Mouse (Mus musculus) spleen, adult 2 months (tissue): ENCODE results near the gene Omp. TPM values are rescaled to one million over a fixed set of nuclear protein-coding genes. Genes with fewer than 3 reads are reported as not detected.
A peak's percentile ranks its signal among the peaks of the same experiment; 100 is the strongest.

Experiments used
- DNase-seq, 2 experiments: peaks; one replicate each; pipeline versions ENCODE4 v3.0.0 to v3.0.0-alpha.2; 2012 to 2021; ENCODE audit warnings: low spot score in 2 of 2, low read depth in 1 of 2
- H3K27ac ChIP-seq: fragments of 200-500 bp; 2 replicates; pipeline ENCODE4 v1.5.1; 2012; ENCODE audit warnings: low read length, inconsistent platforms; ENCODE audit not compliant: insufficient read depth
- H3K27me3 ChIP-seq: fragments of 200-500 bp; 2 replicates; pipeline ENCODE4 v1.6.1; 2012; ENCODE audit warnings: mild to moderate bottlenecking, moderate library complexity, low read length, inconsistent platforms; ENCODE audit not compliant: control insufficient read depth, insufficient read depth
- H3K36me3 ChIP-seq: fragments of 200-500 bp; 2 replicates; pipeline ENCODE4 v1.6.1; 2012; ENCODE audit warnings: mild to moderate bottlenecking, low read length, inconsistent platforms; ENCODE audit not compliant: control insufficient read depth, insufficient read depth
- H3K4me1 ChIP-seq: fragments of 200-500 bp; 2 replicates; pipeline ENCODE4 v1.6.1; 2011; ENCODE audit warnings: inconsistent platforms; ENCODE audit not compliant: control insufficient read depth, insufficient read depth, insufficient read length
- H3K4me3 ChIP-seq: fragments of 200-500 bp; 2 replicates; pipeline ENCODE4 v1.5.1; 2011; ENCODE audit warnings: mild to moderate bottlenecking, inconsistent platforms; ENCODE audit not compliant: insufficient read depth, insufficient read length; ENCODE audit errors: extremely low read depth
- CTCF ChIP-seq: fragments of 200-500 bp; IDR thresholded peaks from 2 replicates; pipeline ENCODE4 v1.5.1; 2011; ENCODE audit warnings: mild to moderate bottlenecking, inconsistent platforms; ENCODE audit not compliant: insufficient read depth, insufficient read length, insufficient replicate concordance; ENCODE audit errors: extremely low read depth
- POLR2A ChIP-seq: fragments of 200-500 bp; IDR thresholded peaks from 2 replicates; pipeline ENCODE4 v1.6.1; 2011; ENCODE audit warnings: low read depth, low read length, inconsistent platforms
- WGBS: fragments of 180-500 bp; shearing (Covaris S2); methylation state at CpG from one replicate; pipeline ENCODE4 v1.1.7; 2018; 5-methylcytosine and 5-hydroxymethylcytosine counted together
- polyA plus RNA-seq: library from polyadenylated mRNA; depleted of rRNA; stranded (reverse); fragments of >200 nt; gene quantifications from 2 replicates; pipeline ENCODE4 v1.2.3, GENCODE M21; 2012

Omp gene
- polyA plus RNA-seq, 1 experiment, result 0.60 TPM

DNA sequence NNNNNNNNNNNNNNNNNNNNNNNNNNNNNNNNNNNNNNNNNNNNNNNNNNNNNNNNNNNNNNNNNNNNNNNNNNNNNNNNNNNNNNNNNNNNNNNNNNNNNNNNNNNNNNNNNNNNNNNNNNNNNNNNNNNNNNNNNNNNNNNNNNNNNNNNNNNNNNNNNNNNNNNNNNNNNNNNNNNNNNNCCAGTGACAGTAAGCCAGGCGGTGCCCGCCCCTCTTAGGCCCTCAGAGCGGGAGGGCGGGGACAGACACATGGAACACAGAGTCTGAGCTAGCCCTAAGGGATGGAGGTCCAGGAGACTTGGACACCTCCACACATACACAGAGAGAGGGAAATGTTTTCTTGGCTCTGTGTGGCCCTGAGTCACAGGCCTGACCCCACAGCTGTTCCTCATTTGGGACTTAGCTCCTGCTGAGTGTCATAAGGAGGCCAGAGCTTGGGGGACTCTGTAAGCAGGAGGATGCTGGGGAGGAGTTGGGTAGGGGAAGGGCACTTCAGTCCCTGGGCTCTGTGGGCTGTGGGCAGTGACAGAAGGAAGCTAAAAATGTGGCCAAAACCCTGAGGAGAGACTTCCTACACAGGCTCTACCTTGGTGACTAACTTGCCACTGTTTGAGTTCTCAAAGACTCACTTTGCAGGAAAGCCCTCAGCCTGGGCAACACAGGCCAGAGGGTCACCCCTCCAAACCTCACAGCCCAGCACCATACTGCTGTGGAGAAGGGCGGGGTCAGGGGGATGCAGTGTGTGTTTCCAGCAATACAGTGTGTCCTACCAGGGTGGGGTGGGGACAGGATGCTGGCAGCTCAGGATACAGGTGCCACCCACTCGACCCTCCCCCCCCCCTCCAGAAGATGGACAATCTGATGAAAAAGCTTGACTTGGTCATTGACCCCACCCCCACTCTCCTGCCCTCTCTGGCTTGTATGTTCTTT, 26.1 kb upstream of the Omp start:
- Histone ChIP-seq H3K4me3 (no peak overlapping the region), H3K27ac (no peak overlapping the region; the same call in 1 of the 2 replicates), H3K27me3 (no peaks in the 10 kb centered on the region), H3K4me1 (no peaks in the 10 kb centered on the region; the same call in 1 of the 2 replicates), H3K36me3 (no peaks in the 10 kb centered on the region)
- 49% methylated on average over 6 of the region's 6 CpGs for WGBS
- no peak for DNase-seq
- TF ChIP-seq CTCF (no peak), POLR2A (no peak)

DNA sequence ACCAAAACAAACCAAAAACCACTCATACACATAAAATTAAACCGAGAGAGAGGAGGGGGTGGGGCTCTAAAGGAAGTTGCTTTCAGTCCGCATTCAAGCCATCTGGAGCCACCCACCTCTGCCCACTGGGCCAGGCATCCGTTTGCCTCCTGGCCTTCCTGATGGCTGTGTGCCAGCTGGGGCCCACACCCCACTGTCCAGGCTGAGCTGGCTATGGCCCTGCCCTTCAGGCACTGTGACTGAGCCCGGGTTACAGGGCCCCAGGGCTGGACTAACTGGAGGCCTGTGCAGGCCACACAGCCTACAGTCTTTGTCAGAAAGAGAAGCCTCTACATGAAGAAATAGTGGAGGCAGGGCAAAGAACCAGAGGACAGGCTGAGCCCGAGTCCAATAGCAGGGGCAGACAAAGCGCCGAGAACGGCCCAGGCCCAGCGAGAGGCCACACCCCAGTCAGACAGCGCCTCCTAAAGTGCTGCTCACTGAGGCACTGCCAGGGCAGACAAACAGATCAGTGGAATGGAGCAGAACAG, 19.8 kb upstream of the Omp start:
- Histone ChIP-seq H3K4me3 (peak overlapping the region; percentile 16; the same call in 1 of the 2 replicates), H3K27ac (peak overlapping the region; percentile 91), H3K4me1 (peaks cover 15% of the 10 kb centered on the region), H3K36me3 (no peaks in the 10 kb centered on the region), H3K27me3 (no peaks in the 10 kb centered on the region)
- TF ChIP-seq POLR2A (no peak), CTCF (no peak)
- 12% methylated on average over 10 of the region's 10 CpGs for WGBS
- DNase-seq, result peak; percentile 43 to 47

DNA sequence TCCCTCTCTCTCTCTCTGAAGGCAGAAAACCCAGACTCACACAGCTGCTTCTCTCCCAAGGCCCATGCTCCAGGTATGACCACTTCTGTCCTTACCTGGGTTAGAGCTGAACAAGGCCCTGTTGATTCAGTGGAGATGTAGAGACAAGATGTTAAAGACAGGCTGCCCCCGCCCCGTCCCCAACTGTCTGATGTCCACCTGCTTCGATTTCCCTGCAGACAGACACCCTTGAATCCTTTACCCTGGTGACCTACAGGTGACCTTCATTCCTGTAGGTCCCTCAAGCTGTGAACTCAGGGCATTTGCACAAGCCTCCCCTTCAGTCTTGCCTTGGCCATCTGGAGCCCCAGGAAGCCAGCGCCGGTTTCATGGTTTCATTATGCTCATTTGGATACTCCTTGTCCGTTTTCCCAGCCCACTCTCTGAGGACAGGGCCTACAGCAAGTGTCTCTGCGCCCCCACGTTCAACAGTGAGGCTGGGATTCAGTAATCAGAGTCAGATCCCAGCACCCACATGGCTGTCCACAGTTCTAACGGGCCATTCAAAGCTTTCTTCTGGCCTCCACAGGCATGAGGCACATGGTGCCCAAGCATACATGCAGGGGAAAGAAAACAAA, 19.2 kb upstream of the Omp start:
- H3K27ac ChIP-seq, result peak overlapping the region; percentile 91
- H3K27me3 ChIP-seq, result no peaks in the 10 kb centered on the region
- no peak overlapping the region for H3K4me3 ChIP-seq
- no peak for DNase-seq
- 55% methylated on average over 9 of the region's 9 CpGs for WGBS
- no peak for TF ChIP-seq POLR2A
- no peak for TF ChIP-seq CTCF
- H3K4me1 ChIP-seq, result peaks cover 15% of the 10 kb centered on the region
- H3K36me3 ChIP-seq, result no peaks in the 10 kb centered on the region

DNA sequence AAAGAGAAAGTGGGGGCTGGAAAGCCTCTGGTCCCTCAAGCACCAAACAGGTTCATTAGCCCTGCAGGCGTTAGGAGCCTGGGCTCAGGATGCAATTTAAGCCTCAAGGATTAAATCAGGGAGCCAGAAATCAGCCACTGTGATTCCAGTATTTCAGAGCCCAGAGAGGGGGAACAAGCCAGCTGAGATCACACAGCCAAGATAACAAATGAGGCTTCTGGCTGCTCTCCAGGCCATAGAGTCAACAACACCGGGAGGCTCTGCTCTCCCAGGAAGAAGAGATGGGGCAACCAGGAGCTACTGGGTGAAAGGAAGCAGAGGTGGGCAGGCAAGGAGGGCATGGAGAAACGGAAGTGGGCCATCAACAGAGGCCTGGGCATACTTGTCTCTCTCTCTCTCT, 18.4 kb upstream of the Omp start:
- no peaks in the 10 kb centered on the region for H3K36me3 ChIP-seq
- H3K27me3 ChIP-seq, result no peaks in the 10 kb centered on the region
- no peak for DNase-seq
- no peak overlapping the region; the same call in 1 of the 2 replicates for H3K27ac ChIP-seq
- 64% methylated on average over 3 of the region's 3 CpGs for WGBS
- peaks cover 15% of the 10 kb centered on the region for H3K4me1 ChIP-seq
- H3K4me3 ChIP-seq, result no peak overlapping the region
- no peak for TF ChIP-seq POLR2A
- TF ChIP-seq CTCF, result no peak

DNA sequence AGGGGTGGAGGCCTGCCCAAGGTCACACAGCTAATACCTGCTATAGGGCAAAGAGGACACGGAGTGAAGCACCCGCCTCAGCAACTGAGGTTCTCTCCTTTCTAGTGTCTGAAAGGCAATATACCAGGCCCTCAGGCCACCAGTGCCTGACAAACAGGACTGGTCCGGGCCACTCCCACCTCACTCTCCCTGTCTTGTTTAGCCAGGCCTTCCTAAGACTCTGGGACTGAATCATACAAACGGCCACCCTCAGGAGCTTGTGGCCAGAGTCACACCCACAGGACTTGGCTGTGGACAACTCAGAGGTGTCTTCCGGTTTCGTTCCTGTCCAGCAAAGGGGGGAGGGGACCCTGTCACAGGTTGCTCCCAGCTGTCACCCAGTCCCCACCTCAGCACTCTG, 16.9 kb upstream of the Omp start:
- Histone ChIP-seq H3K27me3 (no peaks in the 10 kb centered on the region), H3K27ac (no peak overlapping the region), H3K4me1 (peaks cover 15% of the 10 kb centered on the region), H3K36me3 (no peaks in the 10 kb centered on the region), H3K4me3 (no peak overlapping the region)
- TF ChIP-seq POLR2A (no peak), CTCF (no peak)
- DNase-seq, result no peak
- WGBS, result 87% methylated on average over 6 of the region's 6 CpGs

DNA sequence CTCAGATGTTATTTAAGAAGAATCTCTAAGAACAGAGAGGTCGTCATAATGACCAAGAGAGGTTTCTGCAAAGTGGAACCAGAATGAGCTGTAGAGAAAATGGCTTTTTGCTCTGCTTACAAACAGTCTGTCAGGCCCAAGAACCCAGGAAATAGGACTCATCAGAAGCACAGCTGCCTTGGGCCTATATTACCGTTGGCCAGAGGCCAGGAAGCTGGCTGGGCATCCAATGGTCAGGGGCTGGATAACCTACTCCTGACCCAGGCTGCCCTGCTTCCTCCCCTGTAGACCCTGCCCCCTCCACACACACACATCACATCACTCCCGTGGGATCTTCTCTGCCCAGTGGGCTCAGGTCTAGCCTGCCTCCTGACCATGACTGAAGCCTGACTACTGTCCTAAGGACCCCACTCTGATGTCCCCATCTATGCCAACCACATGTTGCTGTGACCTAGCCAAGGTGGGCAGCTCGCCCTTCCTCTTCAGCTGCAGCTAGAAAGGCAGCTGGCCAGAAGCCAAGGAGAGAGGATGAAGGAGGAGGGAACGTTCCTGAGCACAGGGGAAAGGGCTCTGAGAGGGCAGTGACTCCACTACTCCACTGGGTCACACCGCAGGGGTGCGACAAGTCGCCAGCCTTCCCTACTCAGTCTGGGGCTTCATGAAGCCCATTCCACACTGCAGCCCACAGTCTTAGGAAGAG, 14.9 kb upstream of the Omp start:
- Histone ChIP-seq H3K27ac (no peak overlapping the region), H3K4me3 (no peak overlapping the region), H3K4me1 (peaks cover 10% of the 10 kb centered on the region), H3K36me3 (no peaks in the 10 kb centered on the region), H3K27me3 (no peaks in the 10 kb centered on the region)
- no peak for TF ChIP-seq POLR2A
- DNase-seq, result no peak
- 51% methylated on average over 8 of the region's 8 CpGs for WGBS

DNA sequence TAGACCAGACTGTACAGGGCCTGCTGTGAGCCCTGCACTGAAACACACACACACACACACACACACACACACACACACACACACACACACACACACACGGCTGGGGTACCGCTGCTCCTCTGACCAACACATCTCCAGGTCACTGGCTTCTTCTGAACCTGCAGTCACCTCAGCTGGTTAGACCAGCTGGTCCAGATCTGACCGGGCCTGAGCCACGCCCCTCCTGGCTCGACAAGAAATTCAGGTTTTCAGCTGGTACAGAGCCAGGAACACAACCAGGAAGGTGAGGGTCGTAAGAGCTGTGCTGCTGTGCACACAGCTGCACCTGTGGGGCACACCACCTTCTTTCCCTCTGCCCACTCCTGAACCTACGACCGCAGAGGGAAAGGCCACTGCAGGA, 13.2 kb upstream of the Omp start:
- H3K4me3 ChIP-seq, result no peak overlapping the region
- no peak overlapping the region for H3K27ac ChIP-seq
- no peaks in the 10 kb centered on the region for H3K27me3 ChIP-seq
- no peaks in the 10 kb centered on the region for H3K36me3 ChIP-seq
- 80% methylated on average over 8 of the region's 8 CpGs for WGBS
- H3K4me1 ChIP-seq, result no peaks in the 10 kb centered on the region
- no peak for DNase-seq
- TF ChIP-seq CTCF (no peak), POLR2A (no peak)
